Mouse (Mus musculus) neural tube, embryonic 11.5 days (tissue): ENCODE data around the gene Ptch1. TPM values are rescaled to one million over a fixed set of nuclear protein-coding genes. Genes with fewer than 3 reads are reported as not detected.
A peak's percentile ranks its signal among the peaks of the same experiment; 100 is the strongest.

Experiments used
- ATAC-seq: fragments of 200-750 bp; cut with Nextera tagmentation; 2 replicates; pipeline ENCODE4 v1.8.0; 2017; ENCODE audit warnings: moderate number of reproducible peaks, mild to moderate bottlenecking, moderate TSS enrichment, moderate library complexity; ENCODE audit not compliant: insufficient read depth, low FRiP score, low TSS enrichment
- DNase-seq: peaks from one replicate; pipeline ENCODE4 v3.0.0-alpha.2; 2015; ENCODE audit warnings: low spot score
- H3K27ac ChIP-seq: fragments of 300-500 bp; sonication (generic); 2 replicates; pipeline ENCODE4 v1.5.1; 2014; ENCODE audit warnings: low read depth, mild to moderate bottlenecking, low read length
- H3K27me3 ChIP-seq: fragments of 300-500 bp; sonication (generic); 2 replicates; pipeline ENCODE4 v1.6.1; 2014; ENCODE audit warnings: mild to moderate bottlenecking, low read length, mixed read lengths; ENCODE audit not compliant: control insufficient read depth, insufficient read depth
- H3K36me3 ChIP-seq: fragments of 300-500 bp; sonication (generic); 2 replicates; pipeline ENCODE4 v1.6.1; 2014; ENCODE audit warnings: mild to moderate bottlenecking, low read length, moderate library complexity, mixed read lengths; ENCODE audit not compliant: control insufficient read depth, insufficient read depth
- H3K4me1 ChIP-seq: fragments of 300-500 bp; sonication (generic); 2 replicates; pipeline ENCODE4 v1.6.1; 2014; ENCODE audit warnings: low read length, mixed read lengths; ENCODE audit not compliant: control insufficient read depth, insufficient read depth
- H3K4me2 ChIP-seq: fragments of 300-500 bp; sonication (generic); 2 replicates; pipeline ENCODE4 v1.6.1; 2014; ENCODE audit warnings: low read depth, mild to moderate bottlenecking, moderate library complexity
- H3K4me3 ChIP-seq: fragments of 300-500 bp; sonication (generic); 2 replicates; pipeline ENCODE4 v1.5.1; 2014; ENCODE audit warnings: low read depth, low read length
- H3K9ac ChIP-seq: fragments of 300-500 bp; sonication (generic); 2 replicates; pipeline ENCODE4 v1.6.1; 2014; ENCODE audit warnings: mild to moderate bottlenecking, low read length
- H3K9me3 ChIP-seq: fragments of 300-500 bp; sonication (generic); 2 replicates; pipeline ENCODE4 v1.6.1; 2016; ENCODE audit warnings: low read length; ENCODE audit not compliant: control insufficient read depth
- WGBS: fragments of 180-500 bp; shearing (Covaris S2); extraction: QIAGEN DNeasy Blood & Tissue Kit; methylation state at CpG from one replicate; pipeline ENCODE4 v1.1.7; 2014; 5-methylcytosine and 5-hydroxymethylcytosine counted together
- polyA plus RNA-seq: library from polyadenylated mRNA; unstranded; fragments of >200 nt; fragmentation: Nextera tagmentation; extraction: Ambion mirVana; gene quantifications from 2 replicates; pipeline ENCODE4 v1.2.1, GENCODE M21; 2014

The Ptch1 gene
- polyA plus RNA-seq, 1 experiment from 2014 or later, result 22.8 TPM

DNA sequence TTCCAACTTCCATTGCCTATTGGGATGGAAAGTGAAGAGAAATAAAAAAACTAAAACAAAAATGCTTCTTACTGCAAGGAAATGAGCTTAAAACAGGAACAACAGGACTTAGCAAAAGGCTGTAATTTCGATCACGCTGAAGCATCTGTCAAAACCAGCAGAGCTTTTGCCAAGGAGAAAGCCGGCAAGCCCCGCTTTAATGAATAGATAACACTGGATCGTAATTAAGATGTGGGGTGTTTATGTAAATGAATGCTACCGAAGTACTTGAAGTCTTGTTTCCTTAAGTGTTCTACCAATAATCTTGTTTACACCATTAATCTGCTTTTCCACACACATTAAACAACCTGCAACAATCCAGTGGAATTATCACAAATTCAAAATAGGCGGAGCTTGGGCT is 28.1 kb downstream of the Ptch1 start:
- Histone ChIP-seq H3K27ac (no peak overlapping the region), H3K9me3 (no peaks in the 10 kb centered on the region), H3K9ac (no peak overlapping the region), H3K27me3 (no peaks in the 10 kb centered on the region), H3K4me2 (no peak overlapping the region), H3K4me1 (peaks cover 29% of the 10 kb centered on the region), H3K4me3 (no peak overlapping the region), H3K36me3 (peaks cover 16% of the 10 kb centered on the region)
- WGBS, result 76% methylated on average over 7 of the region's 7 CpGs
- DNase-seq (no peak), ATAC-seq (no peak)

DNA sequence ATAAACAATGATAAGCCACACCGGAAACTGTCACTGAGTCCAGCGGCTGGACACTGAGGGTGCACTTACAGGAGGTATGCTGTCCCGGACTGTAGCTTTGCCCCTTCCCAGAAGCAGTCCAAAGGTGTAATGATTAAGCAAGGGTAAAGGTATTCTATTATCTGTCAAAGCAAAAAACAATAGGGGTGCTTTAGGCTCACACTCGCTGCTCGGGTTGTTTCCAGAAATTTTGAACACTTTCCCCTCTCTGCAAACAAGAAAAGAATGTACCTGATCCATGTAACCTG is 28.5 kb downstream of the Ptch1 start:
- ATAC-seq (no peak), DNase-seq (no peak)
- H3K27me3 ChIP-seq, result no peaks in the 10 kb centered on the region
- WGBS, result 57% methylated on average over 5 of the region's 5 CpGs
- no peak overlapping the region for H3K4me3 ChIP-seq
- no peak overlapping the region for H3K9ac ChIP-seq
- no peak overlapping the region for H3K4me2 ChIP-seq
- no peaks in the 10 kb centered on the region for H3K9me3 ChIP-seq
- H3K36me3 ChIP-seq, result peaks cover 17% of the 10 kb centered on the region
- H3K27ac ChIP-seq, result no peak overlapping the region
- H3K4me1 ChIP-seq, result peaks cover 26% of the 10 kb centered on the region

- Histone ChIP-seq H3K4me1 (peaks cover 20% of the 10 kb centered on the region), H3K4me3 (no peak overlapping the region), H3K9ac (no peak overlapping the region), H3K9me3 (no peaks in the 10 kb centered on the region), H3K27ac (0 out of 2 replicates have a peak overlapping the region, but pooled peaks have one; percentile 17), H3K27me3 (no peaks in the 10 kb centered on the region), H3K4me2 (no peak overlapping the region), H3K36me3 (peaks cover 17% of the 10 kb centered on the region)
- DNase-seq (no peak), ATAC-seq (peak; percentile 25; the same call in 1 of the 2 replicates)
- WGBS, result 43% methylated on average over 13 of the region's 13 CpGs
Measured at GRCm38 (mm10) chr13:63544119-63544966, 29.1 kb downstream of the Ptch1 start.

GRCm38 (mm10) chr13:63543459-63543858 is 29.9 kb downstream of the Ptch1 start:
- peaks cover 17% of the 10 kb centered on the region for H3K4me1 ChIP-seq
- H3K4me2 ChIP-seq, result no peak overlapping the region
- no peak for ATAC-seq
- no peak overlapping the region for H3K27ac ChIP-seq
- peaks cover 23% of the 10 kb centered on the region for H3K36me3 ChIP-seq
- no peaks in the 10 kb centered on the region for H3K9me3 ChIP-seq
- 48% methylated on average over 6 of the region's 6 CpGs for WGBS
- no peak overlapping the region for H3K9ac ChIP-seq
- no peak for DNase-seq
- no peak overlapping the region for H3K4me3 ChIP-seq
- H3K27me3 ChIP-seq, result no peaks in the 10 kb centered on the region

- ATAC-seq, result no peak
- no peak overlapping the region for H3K9ac ChIP-seq
- peaks cover 17% of the 10 kb centered on the region for H3K4me1 ChIP-seq
- H3K27ac ChIP-seq, result no peak overlapping the region
- no peak overlapping the region for H3K4me3 ChIP-seq
- no peak overlapping the region for H3K4me2 ChIP-seq
- no peaks in the 10 kb centered on the region for H3K9me3 ChIP-seq
- no peak for DNase-seq
- no peaks in the 10 kb centered on the region for H3K27me3 ChIP-seq
- peaks cover 27% of the 10 kb centered on the region for H3K36me3 ChIP-seq
- 86% methylated on average over 3 of the region's 3 CpGs for WGBS
Measured at GRCm38 (mm10) chr13:63542796-63543384, 30.5 kb downstream of the Ptch1 start.

- no peak overlapping the region for H3K27ac ChIP-seq
- no peak overlapping the region for H3K9ac ChIP-seq
- H3K36me3 ChIP-seq, result peaks cover 30% of the 10 kb centered on the region
- H3K4me1 ChIP-seq, result peaks cover 17% of the 10 kb centered on the region
- no peak overlapping the region for H3K4me3 ChIP-seq
- no peaks in the 10 kb centered on the region for H3K9me3 ChIP-seq
- no peak for DNase-seq
- H3K4me2 ChIP-seq, result no peak overlapping the region
- H3K27me3 ChIP-seq, result no peaks in the 10 kb centered on the region
- ATAC-seq, result no peak
Measured at GRCm38 (mm10) chr13:63541510-63541909, 31.9 kb downstream of the Ptch1 start.

DNA sequence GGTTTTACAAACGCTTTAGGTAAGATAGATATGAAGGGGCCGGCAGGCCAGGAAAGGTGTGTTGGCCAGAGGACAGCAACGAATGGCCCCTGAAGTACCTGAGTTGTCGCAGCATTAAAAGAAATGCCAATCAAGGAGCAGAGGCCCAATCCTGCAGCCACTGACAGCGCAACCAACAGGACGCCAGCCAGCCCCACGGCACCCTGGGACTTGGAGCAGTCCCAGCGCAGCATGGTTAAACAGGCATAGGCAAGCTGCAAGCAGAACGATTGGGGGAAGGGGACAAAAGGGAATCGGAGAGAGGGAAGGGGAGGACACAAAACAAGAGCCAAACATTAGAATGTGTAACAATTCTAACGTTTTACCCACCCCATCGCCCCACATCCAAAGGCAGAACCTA is 32.8 kb downstream of the Ptch1 start:
- H3K4me3 ChIP-seq, result no peak overlapping the region
- WGBS, result 90% methylated on average over 12 of the region's 12 CpGs
- peaks cover 17% of the 10 kb centered on the region for H3K4me1 ChIP-seq
- no peak overlapping the region for H3K4me2 ChIP-seq
- no peak overlapping the region for H3K27ac ChIP-seq
- DNase-seq, result no peak
- ATAC-seq, result no peak
- H3K9me3 ChIP-seq, result no peaks in the 10 kb centered on the region
- peaks cover 36% of the 10 kb centered on the region for H3K36me3 ChIP-seq
- H3K9ac ChIP-seq, result no peak overlapping the region
- H3K27me3 ChIP-seq, result no peaks in the 10 kb centered on the region

DNA sequence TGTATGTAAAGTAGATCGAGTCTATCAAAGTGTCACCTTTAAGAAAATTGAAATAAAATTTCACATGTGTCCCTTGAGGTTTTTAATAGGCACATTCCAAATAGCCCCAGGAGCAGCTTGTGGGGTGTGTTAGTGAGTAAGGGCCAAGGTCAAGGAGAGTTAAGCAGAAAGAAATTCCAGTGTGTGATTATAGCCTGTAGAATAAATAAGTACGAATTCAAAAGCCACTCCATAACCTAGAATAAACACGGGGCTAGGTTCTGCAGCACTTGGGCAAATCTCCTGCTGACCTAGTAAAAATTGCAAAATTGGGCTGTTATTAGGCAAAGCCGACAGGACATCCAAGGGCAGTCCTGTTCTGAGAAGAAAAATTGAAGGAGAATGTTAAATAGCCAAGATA is 38.4 kb downstream of the Ptch1 start:
- peaks cover 5% of the 10 kb centered on the region for H3K4me1 ChIP-seq
- H3K27me3 ChIP-seq, result no peaks in the 10 kb centered on the region
- ATAC-seq (no peak), DNase-seq (no peak)
- H3K9ac ChIP-seq, result no peak overlapping the region
- H3K27ac ChIP-seq, result no peak overlapping the region
- no peak overlapping the region for H3K4me2 ChIP-seq
- H3K9me3 ChIP-seq, result no peaks in the 10 kb centered on the region; the same call in 1 of the 2 replicates
- H3K36me3 ChIP-seq, result peaks cover 47% of the 10 kb centered on the region
- H3K4me3 ChIP-seq, result no peak overlapping the region
- 89% methylated on average over 4 of the region's 4 CpGs for WGBS

DNA sequence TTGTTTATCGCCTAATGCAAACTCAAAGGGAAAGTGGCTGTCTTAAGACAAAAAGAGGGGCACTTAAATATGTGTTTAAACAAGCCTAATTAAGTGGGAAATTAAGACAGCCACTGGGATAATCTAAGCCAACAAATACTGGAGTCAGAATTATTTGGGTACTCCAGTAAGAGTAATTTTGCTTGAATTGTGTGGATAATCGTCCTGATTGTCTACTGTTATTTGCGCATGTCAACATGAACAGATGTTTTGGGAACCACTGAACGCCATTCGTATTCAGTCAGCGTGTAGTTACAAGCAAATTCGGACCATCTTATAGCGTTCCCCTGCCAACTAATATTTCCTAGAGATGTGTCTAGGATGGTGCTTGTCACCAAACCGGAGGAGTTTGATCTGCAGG is 42.5 kb downstream of the Ptch1 start:
- Histone ChIP-seq H3K9me3 (no peaks in the 10 kb centered on the region; the same call in 1 of the 2 replicates), H3K4me3 (no peak overlapping the region), H3K4me2 (no peak overlapping the region), H3K9ac (no peak overlapping the region), H3K4me1 (peaks cover 35% of the 10 kb centered on the region), H3K27ac (no peak overlapping the region), H3K27me3 (no peaks in the 10 kb centered on the region), H3K36me3 (peaks cover 29% of the 10 kb centered on the region)
- ATAC-seq, result no peak
- 75% methylated on average over 9 of the region's 9 CpGs for WGBS
- DNase-seq, result no peak
